Mouse (Mus musculus) neural tube, embryonic 14.5 days (tissue): ENCODE measurements at regions not wholly inside any gene's neighbourhood (a gene's known extent, or its start where the extent isn't known, plus 50 kb on each side); places are given as distances from the start of the nearest gene placed in this dataset.
"Not testable (repeated sequence)": the region's sequence is repeated elsewhere in the genome, so short reads cannot be mapped to it uniquely, and the experiment has no call there.

ENCODE experiments used
- ATAC-seq: fragments of 200-750 bp; cut with Nextera tagmentation; 2 replicates; pipeline ENCODE4 v1.8.0; 2017; ENCODE audit warnings: low read depth, mild to moderate bottlenecking, moderate TSS enrichment, moderate library complexity
- H3K27ac ChIP-seq: fragments of 300-500 bp; sonication (generic); 2 replicates; pipeline ENCODE4 v1.5.1; 2014; ENCODE audit warnings: low read depth, mild to moderate bottlenecking, control low read depth, low read length, moderate library complexity, mixed read lengths
- H3K27me3 ChIP-seq: fragments of 300-500 bp; sonication (generic); 2 replicates; pipeline ENCODE4 v1.6.1; 2014; ENCODE audit warnings: low read length; ENCODE audit not compliant: control insufficient read depth, insufficient read depth
- H3K36me3 ChIP-seq: fragments of 300-500 bp; sonication (generic); 2 replicates; pipeline ENCODE4 v1.6.1; 2014; ENCODE audit warnings: low read length, mixed read lengths; ENCODE audit not compliant: control insufficient read depth, insufficient read depth
- H3K4me1 ChIP-seq: fragments of 300-500 bp; sonication (generic); 2 replicates; pipeline ENCODE4 v1.6.1; 2014; ENCODE audit warnings: low read length; ENCODE audit not compliant: control insufficient read depth, insufficient read depth
- H3K4me2 ChIP-seq: fragments of 300-500 bp; sonication (generic); 2 replicates; pipeline ENCODE4 v1.6.1; 2014; ENCODE audit warnings: mild to moderate bottlenecking, low read depth, low read length, control low read depth
- H3K4me3 ChIP-seq: fragments of 300-500 bp; sonication (generic); 2 replicates; pipeline ENCODE4 v1.5.1; 2014; ENCODE audit warnings: low read depth, low read length, control low read depth, mixed read lengths
- H3K9ac ChIP-seq: fragments of 300-500 bp; sonication (generic); replicated peaks from 2 replicates; pipeline ENCODE4 v1.6.1; 2014; ENCODE audit warnings: low read depth, mild to moderate bottlenecking, control low read depth, low read length, mixed read lengths
- H3K9me3 ChIP-seq: fragments of 300-500 bp; sonication (generic); 2 replicates; pipeline ENCODE4 v1.6.1; 2016; ENCODE audit warnings: low read length; ENCODE audit not compliant: control insufficient read depth
- WGBS: fragments of 180-500 bp; shearing (Covaris S2); extraction: QIAGEN DNeasy Blood & Tissue Kit; methylation state at CpG from one replicate; pipeline ENCODE4 v1.1.7; 2014; 5-methylcytosine and 5-hydroxymethylcytosine counted together

DNA sequence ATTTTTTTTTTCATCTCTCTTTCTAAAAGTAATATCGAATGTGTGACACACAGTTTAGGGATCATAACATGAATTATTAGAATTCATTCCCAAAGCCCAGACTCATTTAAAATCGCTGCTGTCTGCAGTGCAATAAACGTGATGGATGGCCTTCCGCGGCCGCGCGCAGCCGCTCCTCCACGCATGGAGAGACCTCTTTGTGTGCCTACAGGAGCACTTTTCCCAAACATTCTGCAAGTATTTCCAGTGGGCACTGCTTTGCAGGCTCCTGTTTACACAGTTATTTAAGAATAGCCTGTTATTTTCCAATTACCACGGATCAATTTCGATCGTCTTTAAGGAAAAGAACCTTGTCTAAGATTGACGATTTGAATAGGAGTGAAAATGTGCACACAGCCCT, 115.6 kb downstream of the Akr1d1 start:
- H3K4me1 ChIP-seq: peaks cover 14% of the 10 kb centered on the region; the same call in 1 of the 2 replicates
- H3K27me3 ChIP-seq: no peaks in the 10 kb centered on the region
- peak overlapping the region; percentile 31 for H3K4me2 ChIP-seq
- peak overlapping the region; percentile 72 for H3K27ac ChIP-seq
- 9% methylated on average over 14 of the region's 14 CpGs for WGBS
- peak overlapping the region; percentile 9; the same call in 1 of the 2 replicates for H3K9ac ChIP-seq
- ATAC-seq: peak; percentile 59
- no peak overlapping the region for H3K4me3 ChIP-seq
- H3K36me3 ChIP-seq: no peaks in the 10 kb centered on the region
- no peaks in the 10 kb centered on the region for H3K9me3 ChIP-seq

- H3K4me3 ChIP-seq, H3K27me3 ChIP-seq, H3K4me2 ChIP-seq, H3K27ac ChIP-seq, H3K9ac ChIP-seq, H3K36me3 ChIP-seq, ATAC-seq, H3K4me1 ChIP-seq, H3K9me3 ChIP-seq: not testable (repeated sequence)
- 96% methylated on average over 3 of the region's 3 CpGs for WGBS
These were observed 127.3 kb downstream of the Akr1d1 start for GRCm38 (mm10) chr6:37657300-37657699.

DNA sequence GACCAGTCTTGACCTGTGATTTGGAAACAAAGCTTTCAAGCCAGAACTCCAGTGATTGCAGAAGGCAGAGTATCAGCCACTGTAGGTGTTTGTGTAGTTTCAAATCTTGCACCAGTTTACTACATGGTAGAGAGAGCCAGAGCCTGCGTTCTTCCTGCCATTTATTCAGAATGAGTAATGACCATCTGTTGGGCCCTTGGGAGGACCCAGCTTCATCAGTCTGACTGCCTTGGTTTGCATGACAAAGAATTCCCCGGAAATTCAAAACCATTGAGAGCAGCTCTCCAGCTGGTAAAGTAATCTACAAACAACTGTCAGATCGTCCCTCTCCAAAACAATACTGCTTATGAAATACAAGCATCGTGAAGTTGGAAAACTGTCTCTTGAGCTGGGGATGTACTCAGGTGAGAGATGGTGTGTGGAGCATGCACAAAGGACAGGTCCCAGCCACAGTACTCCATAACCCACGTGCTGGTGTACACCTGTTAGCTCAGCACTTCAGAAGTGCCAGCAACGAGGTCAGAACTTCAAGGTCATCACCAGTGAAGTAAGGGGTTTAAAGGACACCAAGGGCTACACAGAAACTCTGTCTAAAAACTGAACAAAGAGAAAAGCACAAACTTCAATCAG, 128.2 kb downstream of the Akr1d1 start:
- no peak overlapping the region for H3K4me2 ChIP-seq
- no peaks in the 10 kb centered on the region for H3K27me3 ChIP-seq
- no peak for ATAC-seq
- H3K36me3 ChIP-seq: no peaks in the 10 kb centered on the region
- no peak overlapping the region for H3K27ac ChIP-seq
- H3K9me3 ChIP-seq: no peaks in the 10 kb centered on the region
- H3K4me3 ChIP-seq: no peak overlapping the region
- H3K4me1 ChIP-seq: no peaks in the 10 kb centered on the region
- WGBS: 16% methylated on average over 6 of the region's 6 CpGs
- no peak overlapping the region for H3K9ac ChIP-seq

- no peaks in the 10 kb centered on the region for H3K27me3 ChIP-seq
- H3K36me3 ChIP-seq: no peaks in the 10 kb centered on the region
- 39% methylated on average over 2 of the region's 2 CpGs for WGBS
- H3K27ac ChIP-seq: no peak overlapping the region
- no peaks in the 10 kb centered on the region for H3K4me1 ChIP-seq
- H3K9ac ChIP-seq: no peak overlapping the region
- no peak for ATAC-seq
- H3K9me3 ChIP-seq: no peaks in the 10 kb centered on the region
- H3K4me2 ChIP-seq: no peak overlapping the region
- H3K4me3 ChIP-seq: no peak overlapping the region
These were observed 132.8 kb downstream of the Akr1d1 start for GRCm38 (mm10) chr6:37662747-37663146.

DNA sequence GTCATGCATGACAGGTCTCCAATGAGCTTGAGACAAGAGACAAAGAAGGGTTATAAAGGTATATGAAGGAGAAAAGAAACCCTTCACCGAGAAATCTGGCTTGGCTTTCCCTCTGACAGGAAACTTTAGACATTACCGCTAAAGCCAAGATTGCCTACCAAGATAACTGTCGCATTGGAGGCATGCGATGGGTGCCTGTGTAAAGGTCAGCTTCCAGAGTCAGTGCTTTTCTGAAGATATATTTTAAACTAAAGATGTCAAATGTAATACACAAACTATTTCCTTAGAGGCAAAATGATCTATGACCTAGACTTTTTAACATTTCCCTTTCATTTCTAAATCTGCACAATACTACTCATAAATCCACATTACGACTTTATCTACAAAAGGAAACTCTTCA, 135.6 kb downstream of the Akr1d1 start:
- no peak for ATAC-seq
- 82% methylated on average over 5 of the region's 5 CpGs for WGBS
- no peak overlapping the region for H3K4me3 ChIP-seq
- no peaks in the 10 kb centered on the region for H3K9me3 ChIP-seq
- no peaks in the 10 kb centered on the region for H3K4me1 ChIP-seq
- H3K4me2 ChIP-seq: no peak overlapping the region
- H3K27ac ChIP-seq: no peak overlapping the region
- no peak overlapping the region for H3K9ac ChIP-seq
- no peaks in the 10 kb centered on the region for H3K36me3 ChIP-seq
- H3K27me3 ChIP-seq: no peaks in the 10 kb centered on the region

GRCm38 (mm10) chr6:37669407-37669806, 139.4 kb downstream of the Akr1d1 start:
- Histone ChIP-seq H3K36me3 (no peaks in the 10 kb centered on the region), H3K4me2 (no peak overlapping the region), H3K27me3 (no peaks in the 10 kb centered on the region), H3K27ac (no peak overlapping the region), H3K4me3 (no peak overlapping the region), H3K4me1 (no peaks in the 10 kb centered on the region), H3K9me3 (no peaks in the 10 kb centered on the region), H3K9ac (no peak overlapping the region)
- no peak for ATAC-seq
- 67% methylated on average over 2 of the region's 2 CpGs for WGBS

- H3K4me2 ChIP-seq: no peak overlapping the region
- H3K27me3 ChIP-seq: no peaks in the 10 kb centered on the region
- ATAC-seq: no peak
- WGBS: 86% methylated on average over 3 of the region's 3 CpGs
- no peak overlapping the region for H3K9ac ChIP-seq
- H3K9me3 ChIP-seq: no peaks in the 10 kb centered on the region
- H3K27ac ChIP-seq: no peak overlapping the region
- H3K36me3 ChIP-seq: no peaks in the 10 kb centered on the region
- H3K4me1 ChIP-seq: no peaks in the 10 kb centered on the region
- no peak overlapping the region for H3K4me3 ChIP-seq
These were observed 140.7 kb downstream of the Akr1d1 start for GRCm38 (mm10) chr6:37670701-37671100.

DNA sequence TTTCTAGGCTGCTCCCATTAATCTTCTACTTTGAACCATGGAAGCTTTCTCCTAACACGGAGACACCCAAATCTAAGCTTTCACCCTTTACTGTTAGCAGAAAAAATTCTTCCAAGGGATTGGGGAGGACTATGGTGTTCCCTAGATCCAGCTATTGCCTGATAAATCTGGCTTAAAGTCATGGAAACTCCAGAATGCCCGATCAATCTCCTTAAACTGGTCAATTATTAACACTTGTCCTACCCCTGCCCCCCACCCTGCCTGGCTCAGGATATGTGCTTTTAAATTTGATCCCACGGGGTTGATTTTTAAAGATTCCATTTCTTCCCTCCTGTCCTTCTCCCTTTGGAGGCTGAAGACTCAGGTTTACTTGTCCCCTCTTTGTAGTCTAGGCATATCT, 149.9 kb downstream of the Akr1d1 start:
- ATAC-seq: no peak
- 74% methylated on average over 3 of the region's 3 CpGs for WGBS

DNA sequence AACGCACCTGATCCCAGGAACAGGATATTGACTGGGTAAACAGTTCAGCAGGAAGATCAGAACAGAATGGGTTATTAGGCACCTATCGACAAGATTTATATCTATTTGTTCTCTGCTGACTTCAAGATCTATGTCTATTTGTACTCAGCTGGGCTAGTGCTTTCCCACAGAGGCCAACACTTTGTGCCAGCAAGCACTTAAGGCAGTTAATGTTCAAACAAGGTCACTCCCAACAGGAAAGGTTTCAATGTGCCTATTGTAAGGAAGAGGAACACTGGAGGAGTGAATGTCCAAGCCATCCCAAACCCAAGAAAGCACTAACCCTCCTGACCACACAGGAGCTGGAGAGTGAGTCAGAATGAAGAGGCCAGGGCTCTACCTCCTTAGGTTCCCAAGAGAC, 151.4 kb downstream of the Akr1d1 start:
- not testable (repeated sequence) for H3K4me2 ChIP-seq, H3K9ac ChIP-seq, H3K9me3 ChIP-seq, H3K4me3 ChIP-seq, H3K27ac ChIP-seq, ATAC-seq, H3K4me1 ChIP-seq, H3K27me3 ChIP-seq, H3K36me3 ChIP-seq
- WGBS: 63% methylated on average over 2 of the region's 2 CpGs

More for the DNA sequence above, 149.9 kb downstream of the Akr1d1 start:
- Histone ChIP-seq H3K9me3 (no peaks in the 10 kb centered on the region), H3K4me1 (no peaks in the 10 kb centered on the region), H3K27ac (no peak overlapping the region), H3K4me3 (no peak overlapping the region), H3K36me3 (no peaks in the 10 kb centered on the region), H3K27me3 (no peaks in the 10 kb centered on the region), H3K9ac (no peak overlapping the region), H3K4me2 (no peak overlapping the region)
